Mouse (Mus musculus): ENCODE measurements around the gene Diras2. TPM values are rescaled to one million over a fixed set of nuclear protein-coding genes. Genes with fewer than 3 reads are reported as not detected.

The Diras2 gene
- total RNA-seq, 2 experiments from 2014 or later: 1.00 to 2.4 TPM

DNA sequence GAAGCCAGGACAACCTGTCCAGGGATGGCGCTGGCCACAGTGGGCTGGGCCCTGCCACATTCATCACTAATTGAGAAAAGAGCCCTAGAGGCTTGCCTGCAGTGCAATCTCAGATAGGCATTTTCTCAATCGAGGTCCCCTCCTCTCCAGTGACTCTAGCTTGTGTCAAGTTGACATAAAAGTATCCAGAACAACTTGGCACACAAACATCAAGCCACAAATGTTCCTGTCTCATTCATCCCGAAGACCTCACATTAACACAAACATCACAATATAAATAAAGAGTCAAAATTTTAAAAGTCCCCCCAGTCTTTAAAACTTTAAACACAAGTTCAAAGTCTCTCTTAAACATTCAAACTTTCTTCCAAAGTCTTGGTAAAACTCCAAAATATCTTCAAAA is 56.3 kb downstream of the Diras2 start:
- no peak for ATAC-seq (replicated peaks; ENCODE audit: poor library complexity)

- ATAC-seq (replicated peaks; ENCODE audit: poor library complexity): no peak
Observed at GRCm38 (mm10) chr13:52469795-52470690, 61.0 kb downstream of the Diras2 start.

DNA sequence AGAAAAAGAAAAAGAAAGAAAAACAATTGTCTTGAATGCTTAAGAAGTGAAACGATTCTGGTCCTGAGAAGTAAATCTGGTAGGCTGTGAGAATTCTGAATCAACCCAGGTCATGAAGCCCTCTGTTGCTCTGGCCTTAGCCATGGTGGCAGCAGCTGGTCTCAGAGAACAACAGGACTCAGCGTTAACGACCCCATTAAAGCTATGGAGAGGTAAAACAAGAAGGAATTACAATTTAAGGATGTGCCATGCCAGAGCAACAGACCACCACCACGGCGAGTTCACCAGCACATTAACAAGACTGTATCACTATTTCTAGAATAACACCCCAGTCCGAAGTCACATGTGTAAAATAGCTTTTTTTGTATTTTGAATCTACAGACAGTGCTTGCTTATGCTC is 65.9 kb downstream of the Diras2 start:
- ATAC-seq (replicated peaks; ENCODE audit: poor library complexity): no peak

- no peak for ATAC-seq (replicated peaks; ENCODE audit: poor library complexity)
Observed at GRCm38 (mm10) chr13:52459982-52460381, 71.1 kb downstream of the Diras2 start.

GRCm38 (mm10) chr13:52457889-52458324 is 73.2 kb downstream of the Diras2 start:
- no peak for ATAC-seq (replicated peaks; ENCODE audit: poor library complexity)

- no peak for ATAC-seq (replicated peaks; ENCODE audit: poor library complexity)
Observed at GRCm38 (mm10) chr13:52457177-52457888, 73.7 kb downstream of the Diras2 start.

- ATAC-seq (replicated peaks; ENCODE audit: poor library complexity): no peak
Observed at GRCm38 (mm10) chr13:52455329-52455728, 75.8 kb downstream of the Diras2 start.

GRCm38 (mm10) chr13:52454708-52455250 is 76.3 kb downstream of the Diras2 start:
- peak; percentile 39 for ATAC-seq (replicated peaks; ENCODE audit: poor library complexity)

Other genes with a start within 250 kb of the Diras2 start
- gene Syk, start 51.9 kb upstream of the Diras2 start, total RNA-seq (2015): 38.9 and 40.1 TPM in 2 replicates
- 67.4 and 70.2 TPM in 2 replicates for gene Syk, start 51.9 kb upstream of the Diras2 start, total RNA-seq (2017)